Mouse (Mus musculus) forebrain, embryonic 11.5 days (tissue): ENCODE data around the gene Cd40. TPM values are rescaled to one million over a fixed set of nuclear protein-coding genes. Genes with fewer than 3 reads are reported as not detected.

Source experiments
- ATAC-seq: fragments of 200-750 bp; cut with Nextera tagmentation; replicated peaks from 2 replicates; pipeline ENCODE4 v1.8.0; 2017; ENCODE audit warnings: moderate TSS enrichment; ENCODE audit not compliant: low FRiP score
- DNase-seq: peaks from one replicate; pipeline ENCODE4 v3.0.0-alpha.2; 2017; ENCODE audit warnings: low spot score
- H3K27ac ChIP-seq: fragments of 300-500 bp; sonication (generic); 2 replicates; pipeline ENCODE4 v1.5.1; 2014; ENCODE audit warnings: low read depth, low read length
- H3K27me3 ChIP-seq: fragments of 300-500 bp; sonication (generic); 2 replicates; pipeline ENCODE4 v1.6.1; 2014; ENCODE audit warnings: mild to moderate bottlenecking, low read length, mixed read lengths; ENCODE audit not compliant: control insufficient read depth, insufficient read depth
- H3K36me3 ChIP-seq: fragments of 300-500 bp; sonication (generic); 2 replicates; pipeline ENCODE4 v1.6.1; 2014; ENCODE audit warnings: mild to moderate bottlenecking, low read length, moderate library complexity, mixed read lengths; ENCODE audit not compliant: control insufficient read depth, insufficient read depth
- H3K4me1 ChIP-seq: fragments of 300-500 bp; sonication (generic); replicated peaks from 2 replicates; pipeline ENCODE4 v1.6.1; 2014; ENCODE audit warnings: low read length, mixed read lengths; ENCODE audit not compliant: control insufficient read depth, insufficient read depth
- H3K4me2 ChIP-seq: fragments of 300-500 bp; sonication (generic); 2 replicates; pipeline ENCODE4 v1.6.1; 2014; ENCODE audit warnings: low read depth, mild to moderate bottlenecking, low read length, moderate library complexity, mixed read lengths; ENCODE audit not compliant: severe bottlenecking
- H3K4me3 ChIP-seq: fragments of 300-500 bp; sonication (generic); 2 replicates; pipeline ENCODE4 v1.5.1; 2014; ENCODE audit warnings: low read depth, low read length
- H3K9ac ChIP-seq: fragments of 300-500 bp; sonication (generic); 2 replicates; pipeline ENCODE4 v1.6.1; 2014; ENCODE audit warnings: low read length
- H3K9me3 ChIP-seq: fragments of 300-500 bp; sonication (generic); 2 replicates; pipeline ENCODE4 v1.6.1; 2016; ENCODE audit warnings: low read length, mixed read lengths; ENCODE audit not compliant: control insufficient read depth
- WGBS: fragments of 180-500 bp; shearing (Covaris S2); extraction: QIAGEN DNeasy Blood & Tissue Kit; methylation state at CpG from one replicate; pipeline ENCODE4 v1.1.7; 2014; 5-methylcytosine and 5-hydroxymethylcytosine counted together
- polyA plus RNA-seq: library from polyadenylated mRNA; unstranded; fragments of >200 nt; fragmentation: Nextera tagmentation; extraction: Ambion mirVana; gene quantifications from 2 replicates; pipeline ENCODE4 v1.2.1, GENCODE M21; 2014

The Cd40 gene
- polyA plus RNA-seq, 1 experiment from 2014 or later = 4.2 TPM

DNA sequence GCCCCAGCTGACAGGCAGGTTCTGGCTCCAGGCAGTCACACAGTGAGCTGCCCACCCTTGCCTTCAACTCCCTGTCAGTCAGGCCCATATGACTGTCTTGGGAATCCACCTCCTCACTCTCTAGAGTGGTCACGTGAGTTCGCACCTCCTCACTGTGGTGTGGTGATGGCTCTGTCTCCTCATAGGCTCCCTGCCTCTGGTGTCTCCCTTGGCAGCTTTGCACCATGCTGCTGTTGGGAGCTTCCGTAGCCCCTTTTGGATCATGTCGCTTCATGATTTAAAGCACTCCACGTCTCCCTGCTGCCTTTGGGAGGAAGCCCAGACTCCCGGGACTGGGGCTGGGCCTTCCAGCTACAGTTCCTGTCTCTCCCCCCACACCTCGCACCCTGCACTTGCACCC, 9.1 kb downstream of the Cd40 start:
- Histone ChIP-seq H3K27me3 (no peaks in the 10 kb centered on the region), H3K4me3 (no peak overlapping the region), H3K9ac (no peak overlapping the region), H3K36me3 (no peaks in the 10 kb centered on the region), H3K9me3 (no peaks in the 10 kb centered on the region), H3K4me2 (no peak overlapping the region), H3K27ac (no peak overlapping the region), H3K4me1 (no peaks in the 10 kb centered on the region)
- WGBS = 80% methylated on average over 7 of the region's 7 CpGs
- ATAC-seq (no peak), DNase-seq (no peak)

DNA sequence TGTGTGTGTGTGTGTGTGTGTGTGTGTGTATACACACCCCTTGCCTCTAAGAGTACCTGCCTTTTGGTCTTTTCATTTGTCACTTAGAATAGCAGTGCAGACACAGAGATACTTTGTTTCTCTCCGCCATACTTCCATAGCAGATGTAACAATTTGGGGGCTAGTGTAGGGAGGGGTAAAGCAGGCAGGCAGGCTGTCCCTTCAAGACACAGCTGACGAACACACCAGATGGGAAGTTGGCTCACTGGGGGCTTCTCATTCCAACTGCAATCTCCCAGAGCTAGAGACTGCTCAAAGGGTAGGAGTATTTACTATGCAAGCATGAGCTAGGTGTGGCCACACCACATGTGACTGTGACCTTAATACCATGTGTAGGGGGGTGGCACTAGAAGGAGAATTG, 13.4 kb downstream of the Cd40 start:
- Histone ChIP-seq H3K4me2 (no peak overlapping the region), H3K4me3 (no peak overlapping the region), H3K27ac (no peak overlapping the region), H3K9me3 (no peaks in the 10 kb centered on the region), H3K27me3 (peaks cover 2% of the 10 kb centered on the region), H3K4me1 (0 out of 2 replicates have a peak, but pooled peaks cover 3% of the 10 kb centered on the region), H3K36me3 (no peaks in the 10 kb centered on the region), H3K9ac (no peak overlapping the region)
- ATAC-seq (no peak), DNase-seq (no peak)
- WGBS = 91% methylated on average over 2 of the region's 2 CpGs

DNA sequence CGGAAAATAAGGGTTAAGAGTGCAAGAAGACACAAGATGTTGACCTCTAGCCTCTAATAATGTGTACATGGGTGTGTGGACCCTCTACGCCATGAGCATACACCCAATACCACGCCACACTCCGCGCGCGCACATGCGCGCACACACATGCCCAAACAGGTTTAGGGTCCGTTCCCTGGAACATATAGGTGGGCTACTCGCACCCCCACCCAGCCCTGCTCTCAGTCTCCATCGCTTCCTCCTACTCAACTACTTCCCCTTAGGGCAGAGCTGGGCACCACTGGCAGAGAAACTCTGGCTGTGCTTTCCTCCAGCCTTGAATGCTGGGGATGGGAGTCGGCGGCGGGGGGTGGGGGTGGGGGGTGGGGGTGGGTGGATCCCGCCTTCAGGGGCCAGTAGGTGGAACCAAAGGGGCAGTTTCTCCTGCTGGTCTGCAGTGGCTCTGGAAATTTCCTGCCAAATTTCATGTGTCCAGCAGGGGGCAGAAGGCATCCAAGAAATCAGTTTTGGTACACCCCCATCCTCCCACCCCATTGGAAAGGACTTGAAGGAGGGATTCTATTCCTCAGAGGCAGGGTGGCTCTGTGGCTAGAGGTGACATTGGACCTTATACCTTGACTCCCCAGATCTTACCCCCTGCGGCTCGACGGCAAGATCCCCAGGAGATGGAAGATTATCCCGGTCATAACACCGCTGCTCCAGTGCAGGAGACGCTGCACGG, 14.8 kb downstream of the Cd40 start:
- WGBS = 27% methylated on average over 23 of the region's 23 CpGs
- ATAC-seq (peak; percentile 51; the same call in 1 of the 2 replicates), DNase-seq (peak; percentile 85)
- Histone ChIP-seq H3K9me3 (no peaks in the 10 kb centered on the region), H3K4me2 (peak overlapping the region; percentile 31; the same call in 1 of the 2 replicates), H3K36me3 (no peaks in the 10 kb centered on the region), H3K4me3 (no peak overlapping the region), H3K27me3 (peaks cover 10% of the 10 kb centered on the region), H3K9ac (no peak overlapping the region), H3K4me1 (0 out of 2 replicates have a peak, but pooled peaks cover 3% of the 10 kb centered on the region), H3K27ac (no peak overlapping the region)

DNA sequence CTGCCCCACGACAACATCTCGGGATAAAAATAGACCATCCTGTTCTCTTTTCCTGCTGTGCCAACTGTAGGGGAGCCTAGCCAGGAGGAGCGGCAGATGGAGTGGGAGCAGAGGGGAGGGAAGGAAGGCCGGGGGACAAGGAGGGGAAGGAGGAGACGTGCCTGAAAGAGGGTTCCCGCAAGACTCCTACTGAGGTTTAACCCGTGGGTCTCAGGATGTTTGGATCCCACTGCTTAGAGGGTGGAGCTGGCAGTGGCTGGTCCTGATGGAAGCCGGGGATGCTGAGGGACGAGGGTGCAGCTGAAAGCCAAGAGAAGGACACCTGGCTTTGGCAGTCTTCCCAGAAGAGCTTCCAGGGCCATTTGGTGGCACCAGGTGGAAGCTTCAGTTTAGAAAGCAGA, 18.0 kb downstream of the Cd40 start:
- Histone ChIP-seq H3K4me3 (no peak overlapping the region), H3K36me3 (no peaks in the 10 kb centered on the region), H3K4me2 (no peak overlapping the region), H3K9me3 (no peaks in the 10 kb centered on the region), H3K27ac (no peak overlapping the region), H3K4me1 (peaks cover 25% of the 10 kb centered on the region), H3K9ac (no peak overlapping the region), H3K27me3 (peaks cover 26% of the 10 kb centered on the region)
- 31% methylated on average over 9 of the region's 9 CpGs for WGBS
- DNase-seq (no peak), ATAC-seq (no peak)

DNA sequence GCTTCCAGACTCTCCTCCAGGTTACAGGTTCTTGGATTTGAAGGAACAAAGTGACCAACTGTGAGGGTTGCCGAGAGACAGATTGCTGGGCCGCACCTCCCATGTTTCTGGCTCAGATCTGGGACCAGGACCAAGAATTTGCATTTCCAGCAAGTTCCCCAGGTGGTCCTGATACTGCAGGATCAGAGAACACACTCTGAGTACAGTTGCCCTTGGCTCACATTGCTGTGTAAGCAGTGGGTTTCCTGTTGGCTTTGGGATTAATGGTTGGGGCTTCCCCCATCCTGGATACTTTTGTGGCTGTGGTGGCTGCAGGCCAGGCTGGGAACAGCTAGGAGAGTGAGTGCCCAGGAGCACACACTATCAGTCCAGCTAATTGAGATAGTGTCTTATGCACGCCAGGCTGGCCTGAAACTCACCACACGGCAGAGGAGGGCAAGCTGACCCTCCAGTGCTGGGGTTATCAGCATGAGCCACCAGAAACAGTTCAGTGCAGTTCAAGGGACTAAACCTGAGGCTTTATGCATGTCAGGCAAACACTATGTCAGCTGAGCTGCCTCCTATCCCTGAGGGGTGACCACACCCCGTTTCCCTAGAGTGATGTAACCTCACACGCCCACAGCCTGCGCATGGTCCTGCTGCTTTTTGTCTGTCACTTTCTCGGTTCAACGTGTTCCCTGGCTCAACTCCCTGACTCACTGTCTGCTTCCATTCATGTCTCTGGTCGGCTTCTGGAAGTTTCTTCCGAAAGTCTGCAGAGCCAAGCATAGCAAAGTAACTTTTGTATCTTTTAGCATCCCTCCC, 18.9 kb downstream of the Cd40 start:
- Histone ChIP-seq H3K4me2 (no peak overlapping the region), H3K4me3 (no peak overlapping the region), H3K9me3 (no peaks in the 10 kb centered on the region), H3K9ac (no peak overlapping the region), H3K4me1 (peaks cover 33% of the 10 kb centered on the region), H3K36me3 (no peaks in the 10 kb centered on the region), H3K27me3 (peaks cover 35% of the 10 kb centered on the region), H3K27ac (no peak overlapping the region)
- ATAC-seq (no peak), DNase-seq (no peak)
- 62% methylated on average over 11 of the region's 11 CpGs for WGBS

DNA sequence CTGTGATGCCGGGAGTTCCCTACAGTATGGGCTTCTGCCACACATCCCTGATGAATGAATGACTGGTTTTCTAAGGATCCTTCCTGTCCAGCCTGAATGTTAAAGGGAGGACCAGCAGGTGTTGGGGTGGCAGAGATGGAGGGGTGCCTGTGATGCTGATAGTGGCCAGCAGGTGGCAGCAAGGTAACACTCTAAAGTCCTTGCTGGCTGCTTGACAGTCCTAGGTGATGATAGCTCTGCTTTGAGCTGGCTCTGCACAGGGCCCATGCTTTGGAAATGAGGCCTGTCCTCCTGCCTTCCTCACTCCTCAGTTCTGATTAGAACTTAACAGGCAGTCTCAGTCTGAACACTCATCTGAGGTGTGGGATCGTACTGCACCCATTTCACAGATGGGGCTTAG, 19.5 kb downstream of the Cd40 start:
- H3K27me3 ChIP-seq = peaks cover 38% of the 10 kb centered on the region
- peaks cover 35% of the 10 kb centered on the region for H3K4me1 ChIP-seq

DNA sequence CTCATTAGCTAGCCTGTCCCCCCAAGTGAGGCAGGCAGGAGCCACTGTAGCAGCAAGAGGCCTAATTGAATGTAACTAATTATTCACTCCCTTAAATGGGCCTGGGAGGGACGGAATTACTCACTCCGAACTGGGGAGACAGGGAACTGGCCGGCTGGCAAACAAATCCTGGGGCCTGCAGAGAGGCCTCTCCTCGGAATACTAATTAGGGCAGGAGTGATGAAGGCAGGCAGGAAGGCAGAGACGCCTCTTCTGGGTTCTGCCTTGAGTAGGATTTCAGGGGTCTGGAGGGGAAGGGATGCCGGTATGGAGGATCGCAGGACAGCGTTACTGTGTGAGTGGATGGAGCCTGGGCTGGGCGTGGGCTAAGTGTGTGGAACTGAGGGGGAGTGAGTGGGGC, 21.6 kb downstream of the Cd40 start:
- H3K36me3 ChIP-seq = no peaks in the 10 kb centered on the region
- ATAC-seq (peak; percentile 82), DNase-seq (peak; percentile 79)
- H3K9ac ChIP-seq = peak overlapping the region; percentile 9; the same call in 1 of the 2 replicates
- no peak overlapping the region for H3K27ac ChIP-seq
- H3K4me2 ChIP-seq = peak overlapping the region; percentile 24
- H3K4me3 ChIP-seq = no peak overlapping the region
- peaks cover 34% of the 10 kb centered on the region for H3K4me1 ChIP-seq
- WGBS = 2% methylated on average over 9 of the region's 9 CpGs
- peaks cover 45% of the 10 kb centered on the region for H3K27me3 ChIP-seq
- H3K9me3 ChIP-seq = no peaks in the 10 kb centered on the region

More for the DNA sequence above, 19.5 kb downstream of the Cd40 start:
- H3K9me3 ChIP-seq = no peaks in the 10 kb centered on the region
- H3K4me3 ChIP-seq = no peak overlapping the region
- H3K27ac ChIP-seq = no peak overlapping the region
- WGBS = 39% methylated on average over 2 of the region's 2 CpGs
- peak; percentile 40; the same call in 1 of the 2 replicates for ATAC-seq
- peak; percentile 92 for DNase-seq
- H3K36me3 ChIP-seq = no peaks in the 10 kb centered on the region
- no peak overlapping the region for H3K4me2 ChIP-seq
- H3K9ac ChIP-seq = no peak overlapping the region

DNA sequence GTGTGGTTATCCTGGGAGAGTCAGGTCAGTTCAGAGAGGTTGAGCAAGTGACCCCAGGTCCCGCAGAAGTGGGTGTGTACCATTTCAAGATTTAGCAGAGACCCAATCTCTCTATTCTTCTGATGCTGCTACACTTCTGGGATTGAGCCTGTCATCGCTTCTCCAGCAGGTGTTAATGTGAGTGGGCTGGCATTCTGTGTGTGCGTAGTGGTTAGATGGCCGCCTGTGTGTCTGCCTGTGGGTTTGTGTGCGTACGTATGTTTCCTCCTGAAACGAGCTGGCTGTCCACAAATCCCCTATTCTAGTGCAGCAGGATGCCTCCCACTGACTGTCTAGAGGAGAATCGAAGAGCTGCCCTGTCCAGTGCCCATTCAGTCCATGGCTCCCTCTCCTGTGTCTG, 22.6 kb downstream of the Cd40 start:
- Histone ChIP-seq H3K27me3 (peaks cover 45% of the 10 kb centered on the region), H3K9me3 (no peaks in the 10 kb centered on the region), H3K4me1 (peaks cover 34% of the 10 kb centered on the region), H3K9ac (no peak overlapping the region), H3K36me3 (no peaks in the 10 kb centered on the region), H3K4me2 (no peak overlapping the region), H3K4me3 (no peak overlapping the region), H3K27ac (no peak overlapping the region)
- ATAC-seq (no peak), DNase-seq (no peak)
- WGBS = 62% methylated on average over 8 of the region's 8 CpGs
